Mouse (Mus musculus): ENCODE measurements around the gene Osm. TPM values are rescaled to one million over a fixed set of nuclear protein-coding genes. Genes with fewer than 3 reads are reported as not detected.
A peak's percentile ranks its signal among the peaks of the same experiment; 100 is the strongest.

The Osm gene
- total and polyA plus RNA-seq, 2 experiments from 2014 or later, result 0.10 to 0.84 TPM

DNA sequence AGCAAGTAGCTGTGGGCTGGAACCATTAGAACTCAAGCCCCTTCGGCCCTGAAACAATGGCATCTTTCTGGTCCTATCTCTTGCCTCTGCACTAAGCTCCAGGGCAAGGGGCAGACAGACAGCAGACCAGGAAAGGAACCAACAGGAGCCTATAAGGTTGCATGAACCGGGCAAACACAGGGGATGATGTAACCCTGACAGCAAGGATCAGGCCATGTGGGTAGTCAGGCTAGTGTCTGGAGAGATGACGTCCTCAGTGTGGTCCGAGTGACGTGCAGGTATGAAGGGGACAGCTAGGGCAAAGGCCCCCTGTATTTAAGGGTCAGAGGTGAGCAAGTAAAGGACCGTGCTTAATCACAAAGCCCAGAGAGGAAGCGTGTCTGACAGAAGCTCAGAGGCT is 14.1 kb downstream of the Osm start:
- no peaks in the 10 kb centered on the region for H3K4me1 ChIP-seq (ENCODE audit: control insufficient read depth, insufficient read depth)
- whole genome bisulfite sequencing, result 72% methylated on average over 7 of the region's 7 CpGs
- DNase-seq (ENCODE audit: low spot score), result no peak
- H3K4me2 ChIP-seq (ENCODE audit: low read depth, low read length), result no peak overlapping the region
- TF ChIP-seq EP300 (IDR thresholded peaks at IDR 0.05; ENCODE audit: low read depth) (no peak), CTCF (IDR thresholded peaks at IDR 0.05; ENCODE audit: low read depth) (no peak)
- H3K27me3 ChIP-seq (ENCODE audit: control insufficient read depth, insufficient read depth, low read length), result no peaks in the 10 kb centered on the region
- no peaks in the 10 kb centered on the region for H3K9me3 ChIP-seq (replicated peaks; ENCODE audit: control insufficient read depth, low read length)
- no peak overlapping the region for H3K27ac ChIP-seq (ENCODE audit: low read depth)
- H3K36me3 ChIP-seq (replicated peaks; ENCODE audit: control insufficient read depth, insufficient read depth, low read length), result no peaks in the 10 kb centered on the region
- ATAC-seq (ENCODE audit: insufficient read depth, low read depth), result no peak
- H3K9ac ChIP-seq (replicated peaks; ENCODE audit: low read depth, low read length), result no peak overlapping the region
- H3K4me3 ChIP-seq (ENCODE audit: low read depth, low read length), result no peak overlapping the region

DNA sequence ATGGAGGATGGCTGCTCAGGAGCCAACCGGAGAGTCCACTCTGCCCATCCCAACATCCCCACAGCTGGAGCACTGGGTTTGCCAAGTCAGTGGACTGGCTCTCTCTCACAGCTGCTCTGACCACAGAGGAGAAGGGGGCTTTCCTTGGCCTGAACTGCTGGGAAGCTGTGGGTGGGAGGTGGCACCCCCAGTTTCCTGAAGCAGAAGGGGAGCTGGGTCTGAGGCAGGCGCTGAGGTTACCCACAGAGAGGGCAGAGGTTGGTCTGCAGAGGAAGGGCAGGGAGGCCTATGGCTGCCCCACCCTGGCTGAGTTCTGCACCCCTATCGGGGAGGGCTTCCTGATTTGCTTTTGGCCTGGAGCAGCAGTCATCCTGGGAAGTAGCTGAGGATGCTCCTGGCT is 15.2 kb downstream of the Osm start:
- Histone ChIP-seq H3K27ac (ENCODE audit: low read depth) (no peak overlapping the region), H3K4me3 (ENCODE audit: low read depth, low read length) (no peak overlapping the region), H3K4me2 (ENCODE audit: low read depth, low read length) (no peak overlapping the region), H3K4me1 (ENCODE audit: control insufficient read depth, insufficient read depth) (no peaks in the 10 kb centered on the region), H3K27me3 (ENCODE audit: control insufficient read depth, insufficient read depth, low read length) (no peaks in the 10 kb centered on the region), H3K36me3 (replicated peaks; ENCODE audit: control insufficient read depth, insufficient read depth, low read length) (no peaks in the 10 kb centered on the region), H3K9ac (replicated peaks; ENCODE audit: low read depth, low read length) (no peak overlapping the region), H3K9me3 (replicated peaks; ENCODE audit: control insufficient read depth, low read length) (no peaks in the 10 kb centered on the region)
- WGBS, result 65% methylated on average over 3 of the region's 3 CpGs
- no peak for ATAC-seq (ENCODE audit: insufficient read depth, low read depth)
- no peak for DNase-seq (ENCODE audit: low spot score)
- TF ChIP-seq CTCF (IDR thresholded peaks at IDR 0.05; ENCODE audit: low read depth) (no peak), EP300 (IDR thresholded peaks at IDR 0.05; ENCODE audit: low read depth) (no peak)

DNA sequence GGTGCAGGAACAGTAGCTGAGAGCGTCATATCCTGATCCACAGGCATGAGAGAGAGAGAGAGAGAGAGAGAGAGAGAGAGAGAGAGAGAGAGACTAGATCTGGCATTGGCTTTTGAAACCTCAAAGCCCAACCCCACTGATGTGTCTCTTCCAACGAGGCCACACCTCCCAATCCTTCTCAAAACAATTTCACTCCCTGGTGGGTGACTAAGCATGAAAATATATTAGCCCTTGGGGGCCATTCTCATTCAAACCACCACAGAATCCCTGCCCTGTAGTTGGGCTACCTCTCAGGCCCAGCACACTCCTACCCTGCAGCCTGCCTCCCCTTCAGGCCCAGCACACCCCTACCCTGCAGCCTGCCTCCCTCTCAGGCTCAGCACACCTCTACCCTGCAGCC is 16.7 kb downstream of the Osm start:
- ATAC-seq (ENCODE audit: insufficient read depth, low read depth) (no peak), DNase-seq (ENCODE audit: low spot score) (no peak)
- Histone ChIP-seq H3K4me2 (ENCODE audit: low read depth, low read length) (no peak overlapping the region), H3K9me3 (replicated peaks; ENCODE audit: control insufficient read depth, low read length) (no peaks in the 10 kb centered on the region), H3K4me1 (ENCODE audit: control insufficient read depth, insufficient read depth) (no peaks in the 10 kb centered on the region), H3K36me3 (replicated peaks; ENCODE audit: control insufficient read depth, insufficient read depth, low read length) (no peaks in the 10 kb centered on the region), H3K9ac (replicated peaks; ENCODE audit: low read depth, low read length) (no peak overlapping the region), H3K4me3 (ENCODE audit: low read depth, low read length) (no peak overlapping the region), H3K27me3 (ENCODE audit: control insufficient read depth, insufficient read depth, low read length) (no peaks in the 10 kb centered on the region), H3K27ac (ENCODE audit: low read depth) (no peak overlapping the region)
- TF ChIP-seq CTCF (IDR thresholded peaks at IDR 0.05; ENCODE audit: low read depth) (no peak), EP300 (IDR thresholded peaks at IDR 0.05; ENCODE audit: low read depth) (no peak)
- 66% methylated on average over 2 of the region's 2 CpGs for WGBS

DNA sequence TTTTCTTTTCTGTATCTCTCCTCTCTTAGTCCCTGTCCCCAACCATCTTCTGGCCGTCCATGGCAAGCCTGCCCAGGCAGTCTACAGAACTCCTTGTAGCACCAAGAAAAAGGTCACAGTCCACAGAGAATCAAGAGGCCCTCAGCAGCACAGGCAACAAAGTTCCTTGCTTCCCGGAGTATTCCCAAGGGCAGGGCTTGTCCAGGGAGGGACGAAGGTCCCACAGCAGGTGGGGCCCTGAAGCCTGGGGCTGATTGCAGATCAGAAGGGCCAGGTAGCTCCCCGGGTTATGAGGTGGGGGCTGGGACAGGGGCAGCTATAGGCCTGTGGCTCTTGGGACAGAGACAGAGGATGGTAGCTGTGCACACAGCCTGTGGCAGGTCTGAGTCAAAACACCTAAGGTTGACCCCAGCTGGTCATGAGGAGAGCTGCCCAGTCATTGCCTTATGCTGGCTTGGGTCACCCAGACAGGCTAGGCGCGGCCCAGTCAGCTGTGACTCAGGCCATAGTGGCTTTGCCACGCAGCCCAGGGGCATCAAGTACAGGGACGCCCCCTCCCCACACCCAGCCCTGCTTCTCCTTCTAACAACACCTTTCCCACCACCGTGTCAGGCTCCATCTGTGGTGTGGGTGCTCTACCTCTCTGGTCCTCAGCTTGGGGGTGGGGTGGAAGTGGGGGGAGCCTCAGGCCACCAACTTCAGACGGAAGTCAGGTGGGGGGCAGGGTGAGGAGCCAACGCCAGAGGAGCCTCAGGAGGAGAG is 20.8 kb downstream of the Osm start, which contains the start of gene Lif:
Lif (plus strand) TSS at position 712 of the 762 bp plus-strand sequence.
- H3K36me3 ChIP-seq (replicated peaks; ENCODE audit: control insufficient read depth, insufficient read depth, low read length), result no peaks in the 10 kb centered on the region
- no peak within 1 kb of the TSS for H3K27ac ChIP-seq (ENCODE audit: low read depth)
- no peak for ATAC-seq (ENCODE audit: insufficient read depth, low read depth)
- WGBS, result 54% methylated on average over 11 of the region's 11 CpGs
- DNase-seq (ENCODE audit: low spot score), result no peak
- no peak within 1 kb of the TSS for H3K4me2 ChIP-seq (ENCODE audit: low read depth, low read length)
- H3K9me3 ChIP-seq (replicated peaks; ENCODE audit: control insufficient read depth, low read length), result no peaks in the 10 kb centered on the region
- peaks cover 18% of the 10 kb centered on the region for H3K4me1 ChIP-seq (ENCODE audit: control insufficient read depth, insufficient read depth)
- no peak within 1 kb of the TSS for H3K4me3 ChIP-seq (ENCODE audit: low read depth, low read length)
- H3K27me3 ChIP-seq (ENCODE audit: control insufficient read depth, insufficient read depth, low read length), result no peaks in the 10 kb centered on the region
- H3K9ac ChIP-seq (replicated peaks; ENCODE audit: low read depth, low read length), result no peak within 1 kb of the TSS
- TF ChIP-seq EP300 (IDR thresholded peaks at IDR 0.05; ENCODE audit: low read depth) (no peak), CTCF (IDR thresholded peaks at IDR 0.05; ENCODE audit: low read depth) (no peak)

DNA sequence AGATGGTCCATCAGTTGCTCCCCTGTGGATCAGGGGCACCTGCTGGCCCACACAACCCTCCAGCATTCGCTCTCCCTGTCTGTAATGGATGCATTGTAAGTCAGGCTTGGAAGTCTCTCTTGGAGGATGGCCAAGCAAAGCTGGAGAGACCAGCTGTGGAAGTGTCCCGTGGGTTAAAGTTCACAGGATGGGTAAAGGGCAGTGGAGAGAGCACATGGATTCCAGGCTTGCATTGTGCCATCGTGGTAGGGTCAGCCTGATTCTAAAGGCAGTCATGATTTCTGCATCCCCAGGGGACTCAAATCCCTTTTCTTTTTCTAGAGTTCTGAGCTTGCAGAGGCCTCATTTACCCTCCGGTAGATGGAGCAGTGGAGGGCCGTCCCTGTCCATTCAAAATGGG is 21.5 kb downstream of the Osm start:
- 44% methylated on average over 5 of the region's 5 CpGs for WGBS
- Histone ChIP-seq H3K4me1 (ENCODE audit: control insufficient read depth, insufficient read depth) (peaks cover 23% of the 10 kb centered on the region), H3K27me3 (ENCODE audit: control insufficient read depth, insufficient read depth, low read length) (no peaks in the 10 kb centered on the region), H3K27ac (ENCODE audit: low read depth) (no peak overlapping the region), H3K36me3 (replicated peaks; ENCODE audit: control insufficient read depth, insufficient read depth, low read length) (no peaks in the 10 kb centered on the region), H3K4me2 (ENCODE audit: low read depth, low read length) (no peak overlapping the region), H3K9ac (replicated peaks; ENCODE audit: low read depth, low read length) (no peak overlapping the region), H3K9me3 (replicated peaks; ENCODE audit: control insufficient read depth, low read length) (no peaks in the 10 kb centered on the region), H3K4me3 (ENCODE audit: low read depth, low read length) (no peak overlapping the region)
- ATAC-seq (ENCODE audit: insufficient read depth, low read depth), result no peak
- TF ChIP-seq EP300 (IDR thresholded peaks at IDR 0.05; ENCODE audit: low read depth) (no peak), CTCF (IDR thresholded peaks at IDR 0.05; ENCODE audit: low read depth) (no peak)
- no peak for DNase-seq (ENCODE audit: low spot score)

DNA sequence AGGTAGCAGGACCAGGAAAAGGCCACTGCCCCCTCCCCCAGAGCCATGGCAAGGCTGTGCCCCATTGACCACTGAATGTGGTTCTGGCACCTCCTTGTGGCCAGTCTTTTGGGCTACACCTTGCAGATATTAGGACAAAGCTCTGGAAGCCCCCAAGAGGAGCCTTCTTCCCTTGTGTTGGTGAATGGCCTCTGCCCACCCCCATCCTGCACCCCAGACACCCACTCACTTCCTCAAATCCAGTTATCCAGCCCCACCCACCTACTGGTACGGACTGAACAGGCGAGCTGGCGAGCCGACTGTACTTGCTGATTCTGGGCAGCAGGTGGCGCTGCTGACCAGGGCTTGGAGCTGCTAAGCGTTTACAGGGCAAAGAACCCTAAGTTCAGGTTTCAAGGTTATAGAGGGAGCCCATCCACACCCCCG is 22.4 kb downstream of the Osm start:
- Histone ChIP-seq H3K27ac (ENCODE audit: low read depth) (no peak overlapping the region), H3K4me1 (ENCODE audit: control insufficient read depth, insufficient read depth) (peaks cover 26% of the 10 kb centered on the region), H3K9ac (replicated peaks; ENCODE audit: low read depth, low read length) (no peak overlapping the region), H3K36me3 (replicated peaks; ENCODE audit: control insufficient read depth, insufficient read depth, low read length) (no peaks in the 10 kb centered on the region), H3K4me3 (ENCODE audit: low read depth, low read length) (no peak overlapping the region), H3K27me3 (ENCODE audit: control insufficient read depth, insufficient read depth, low read length) (no peaks in the 10 kb centered on the region), H3K9me3 (replicated peaks; ENCODE audit: control insufficient read depth, low read length) (no peaks in the 10 kb centered on the region), H3K4me2 (ENCODE audit: low read depth, low read length) (peak overlapping the region; percentile 42)
- TF ChIP-seq CTCF (IDR thresholded peaks at IDR 0.05; ENCODE audit: low read depth), result peak; percentile 91
- no peak for TF ChIP-seq EP300 (IDR thresholded peaks at IDR 0.05; ENCODE audit: low read depth)
- under 1% methylated on average over 7 of the region's 7 CpGs for WGBS
- ATAC-seq (ENCODE audit: insufficient read depth, low read depth), result peak; percentile 31
- peak; percentile 63 for DNase-seq (ENCODE audit: low spot score)

Data from heart, postnatal 0 days (tissue).